Mouse (Mus musculus): ENCODE measurements around the gene Cdkal1. TPM values are rescaled to one million over a fixed set of nuclear protein-coding genes. Genes with fewer than 3 reads are reported as not detected.

Gene Cdkal1
- total RNA-seq, 2 experiments from 2014 or later, result 21.3 to 34.2 TPM

DNA sequence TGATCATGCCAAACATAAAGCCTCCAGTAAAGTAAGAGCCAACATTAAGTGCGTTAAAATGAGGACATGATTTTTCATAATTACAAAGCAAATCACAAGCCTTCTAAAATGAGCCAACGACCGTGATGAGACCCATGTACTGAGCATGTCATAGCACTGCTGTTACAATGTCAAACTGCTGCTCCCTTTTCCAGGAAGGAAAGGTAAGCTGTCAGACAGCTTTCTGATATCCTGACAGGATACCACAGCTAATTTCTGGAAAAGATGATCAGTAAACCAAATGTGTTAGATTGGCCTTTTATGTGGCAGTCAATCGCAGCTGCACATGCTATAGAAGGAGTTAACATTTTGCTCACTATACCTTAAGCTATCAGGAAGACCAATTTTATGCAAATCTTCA, 44.7 kb downstream of the Cdkal1 start:
- DNase-seq, result no peak

DNA sequence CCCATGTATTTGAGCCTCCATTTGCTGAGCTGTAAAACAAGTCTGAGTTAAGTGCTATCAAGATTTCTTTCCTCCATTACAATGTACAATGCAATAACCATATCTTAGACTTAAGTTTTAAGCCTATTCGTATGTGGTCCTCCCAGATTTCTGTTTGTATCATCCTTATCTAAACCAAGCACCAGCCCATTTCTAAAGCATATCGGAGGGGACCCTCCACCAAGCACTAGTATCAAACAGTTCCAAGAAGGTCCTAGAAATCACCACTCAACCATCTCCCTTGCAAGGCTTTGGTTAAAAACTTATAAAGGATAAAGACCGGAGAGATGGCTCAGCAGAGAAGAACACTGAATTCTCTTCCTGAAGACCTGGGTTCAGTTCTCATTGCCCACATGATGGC, 47.1 kb downstream of the Cdkal1 start:
- no peak for DNase-seq

DNA sequence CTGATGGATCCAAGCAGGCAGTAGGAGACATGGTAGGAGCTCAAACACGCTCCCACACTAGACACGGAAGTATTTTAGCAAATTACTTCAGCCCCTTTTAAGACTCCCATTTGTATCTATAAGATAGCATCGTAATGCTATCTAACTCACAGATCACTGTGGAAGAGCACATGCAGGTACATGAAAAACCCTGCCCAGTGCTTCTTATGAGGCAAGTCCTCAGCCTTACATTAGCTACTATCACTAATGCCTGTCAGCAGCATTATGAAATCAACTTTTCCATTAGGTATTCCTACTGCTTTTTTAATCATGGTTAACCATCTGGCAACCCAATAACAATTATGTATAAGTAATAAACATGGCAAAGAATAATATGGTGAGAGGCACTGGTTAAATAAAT, 47.5 kb downstream of the Cdkal1 start:
- no peak for DNase-seq

DNA sequence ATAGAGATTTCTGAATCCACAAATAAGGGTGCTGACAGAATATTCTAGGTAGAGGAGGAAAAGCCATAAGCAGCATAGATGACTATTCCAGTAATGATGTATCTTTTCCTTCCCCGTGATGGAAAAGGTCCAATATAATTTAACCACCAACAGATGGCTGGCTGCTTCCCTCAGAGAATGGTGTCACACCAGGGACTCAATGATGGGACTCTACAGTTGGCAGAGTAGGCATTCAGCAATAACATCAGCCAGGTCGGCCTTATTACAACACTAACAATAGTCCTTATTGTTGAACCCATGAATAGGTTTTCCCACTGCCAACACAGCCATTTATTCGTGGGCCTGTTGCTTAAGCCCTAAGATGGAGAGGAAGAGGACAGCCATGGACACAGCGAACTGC, 48.6 kb downstream of the Cdkal1 start:
- DNase-seq, result no peak

DNA sequence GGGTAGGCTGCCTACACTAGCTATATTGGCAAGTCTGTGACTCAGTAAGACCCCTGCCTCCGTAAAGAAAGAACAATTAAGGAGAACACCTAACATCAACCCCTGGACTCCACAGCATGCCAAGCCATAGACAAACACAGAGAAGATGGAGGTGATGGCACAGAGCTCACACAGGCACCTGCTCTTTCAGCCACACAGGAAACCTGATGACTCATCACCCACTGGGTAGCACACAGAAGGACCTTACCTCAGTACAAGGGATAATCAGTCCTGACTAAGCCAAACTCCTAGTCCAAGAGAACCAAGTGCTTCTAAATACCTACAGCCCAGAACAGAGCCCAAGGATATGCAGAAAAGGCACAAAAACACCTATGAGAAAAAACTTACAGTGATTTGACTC, 50.2 kb downstream of the Cdkal1 start:
- no peak for DNase-seq

DNA sequence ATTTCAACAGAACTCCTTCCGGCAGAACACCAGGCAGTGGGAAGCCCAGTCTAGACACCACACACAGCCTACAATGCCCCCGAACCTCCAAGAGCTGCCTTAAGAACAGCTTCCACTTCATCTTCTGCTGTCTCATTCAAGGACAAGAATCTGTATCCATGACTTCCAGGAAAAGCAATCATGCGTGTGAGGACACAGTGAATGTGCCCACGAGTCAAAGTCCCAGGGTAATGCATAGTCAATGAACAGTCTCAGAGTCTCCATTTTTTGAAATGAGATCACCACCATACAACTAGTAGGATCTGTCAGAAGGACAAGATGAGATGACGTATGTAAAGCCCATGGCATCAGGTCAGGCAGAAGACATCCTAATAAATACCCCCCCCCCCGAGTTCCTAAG, 51.4 kb downstream of the Cdkal1 start:
- no peak for DNase-seq

DNA sequence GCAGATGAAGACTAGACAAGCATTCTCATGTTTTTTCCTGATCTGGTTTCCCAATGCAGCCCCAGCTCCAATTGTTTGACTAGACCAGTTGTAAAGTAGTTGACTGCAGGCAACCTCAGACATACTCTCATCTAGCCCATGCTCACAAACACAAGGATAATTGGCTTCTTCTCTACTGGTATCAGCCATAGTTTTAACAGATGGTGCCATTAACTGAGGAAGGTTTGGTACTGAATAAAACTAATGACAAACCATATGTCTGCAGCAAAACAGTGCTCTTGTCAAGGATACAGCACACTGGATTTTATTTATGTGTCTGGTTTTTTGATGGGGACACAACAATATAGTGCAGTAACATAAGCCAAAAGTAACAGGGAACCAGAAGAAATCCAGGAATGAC, 52.8 kb downstream of the Cdkal1 start:
- no peak for DNase-seq

DNA sequence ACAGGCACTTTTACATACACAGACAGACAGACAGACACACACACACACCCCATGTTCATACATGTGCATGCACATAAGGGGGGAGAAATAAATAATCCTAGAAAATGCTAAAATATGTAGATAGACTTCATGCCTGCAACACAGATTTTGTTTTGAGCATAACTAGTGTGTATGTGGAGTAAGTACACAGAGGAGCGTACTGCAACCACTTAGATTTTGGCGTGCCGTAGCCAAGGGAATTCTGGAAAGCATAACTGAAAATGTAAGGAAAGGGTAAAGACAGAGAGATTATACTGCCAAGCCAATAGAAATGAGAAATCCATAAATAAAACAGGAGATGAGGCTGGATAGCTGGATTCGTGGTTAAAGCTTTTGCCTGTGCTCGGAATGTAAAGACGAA, 55.4 kb downstream of the Cdkal1 start:
- no peak for DNase-seq

DNA sequence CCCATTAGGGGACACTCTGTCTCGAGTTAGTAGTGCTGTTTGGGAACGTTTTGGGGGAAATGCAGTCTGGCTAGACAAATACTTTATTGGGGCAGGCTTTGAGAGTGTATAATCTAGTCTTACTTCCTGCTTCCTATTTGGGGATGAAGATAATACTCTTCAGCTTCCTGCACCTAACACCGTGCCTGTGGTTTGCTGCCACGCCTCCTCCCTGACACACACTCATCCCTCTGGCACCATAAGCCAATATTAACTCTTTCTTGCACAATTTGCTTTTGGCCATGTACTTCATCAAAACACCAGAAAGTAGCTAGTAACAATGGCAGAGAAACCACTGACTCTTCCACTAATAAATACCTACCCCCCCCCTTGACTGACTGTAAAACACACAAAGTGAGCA, 63.4 kb downstream of the Cdkal1 start:
- DNase-seq, result no peak

DNA sequence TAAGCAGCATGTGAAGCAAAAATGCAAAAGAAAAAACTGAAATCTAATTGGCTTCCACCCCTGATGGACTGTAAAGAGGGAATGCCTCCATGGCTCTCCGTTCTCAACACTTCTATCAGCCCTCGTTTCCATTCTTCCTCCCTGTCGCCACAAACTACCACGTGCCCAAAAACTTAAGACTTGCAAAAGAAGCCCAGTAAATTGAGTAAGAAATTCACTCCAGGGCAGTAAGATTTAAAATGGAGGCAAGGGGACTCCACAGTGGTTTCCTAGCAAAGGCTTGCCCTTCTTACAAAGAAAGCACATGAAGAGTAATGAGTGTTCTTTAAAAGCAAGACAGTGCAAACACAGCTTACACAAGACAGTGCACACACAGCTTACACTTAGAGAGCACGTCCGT, 64.0 kb downstream of the Cdkal1 start:
- no peak for DNase-seq

DNA sequence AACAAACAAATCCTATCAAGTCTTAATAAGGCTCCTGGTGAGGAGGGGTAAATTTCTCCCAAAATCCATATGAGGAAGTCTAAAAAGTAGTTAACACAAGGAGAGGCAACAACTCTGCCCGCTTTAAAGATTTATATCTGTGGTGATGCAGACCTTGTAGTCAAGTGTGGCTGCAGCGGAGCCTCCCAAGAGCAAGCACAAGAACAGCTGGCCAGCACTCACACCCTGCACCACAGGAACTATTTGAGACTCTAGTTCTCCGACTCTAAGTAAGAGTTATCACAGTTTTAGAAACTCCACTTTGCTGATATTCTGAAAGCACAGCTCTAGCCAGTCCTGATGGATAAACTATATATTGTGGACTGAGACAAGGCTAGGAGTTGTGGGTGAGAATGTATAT, 68.5 kb downstream of the Cdkal1 start:
- no peak for DNase-seq

DNA sequence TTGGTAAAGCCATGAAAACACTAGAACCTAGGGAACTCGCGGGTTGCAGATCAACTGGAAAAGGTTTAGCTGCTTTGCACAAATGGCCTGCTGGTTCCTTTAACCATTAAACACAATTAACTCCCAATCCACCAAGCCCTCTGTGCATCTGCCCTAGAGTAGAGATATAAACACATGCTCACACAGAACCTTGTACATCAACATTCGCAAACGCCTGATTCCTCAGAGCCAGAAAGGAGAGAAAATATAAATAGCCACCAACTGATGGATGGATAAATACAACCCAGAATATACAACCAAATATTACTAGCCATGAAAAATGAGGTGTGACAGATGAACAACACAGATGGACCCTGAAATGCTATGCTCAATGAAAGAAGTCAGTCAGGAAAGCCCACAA, 70.6 kb downstream of the Cdkal1 start:
- no peak for DNase-seq

DNA sequence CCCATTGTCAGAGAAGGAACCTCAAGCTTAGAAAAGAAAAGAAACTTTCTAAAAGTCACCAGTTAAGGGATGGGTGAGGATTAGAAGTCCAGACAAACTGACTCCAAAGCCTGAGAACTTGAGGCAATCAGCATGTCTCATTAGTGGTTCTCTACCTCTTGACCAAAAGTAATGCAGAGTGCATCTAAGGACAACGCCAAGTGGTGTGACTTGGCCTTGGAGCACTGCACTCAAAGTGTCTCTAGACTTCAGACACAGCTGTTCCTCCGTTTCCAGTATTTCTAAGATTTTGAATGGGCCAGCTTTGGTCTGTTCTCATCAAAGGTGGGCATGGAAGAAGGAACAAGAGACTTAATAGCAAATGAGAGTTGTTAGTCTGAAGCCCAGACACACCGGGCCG, 74.1 kb downstream of the Cdkal1 start:
- DNase-seq, result no peak

DNA sequence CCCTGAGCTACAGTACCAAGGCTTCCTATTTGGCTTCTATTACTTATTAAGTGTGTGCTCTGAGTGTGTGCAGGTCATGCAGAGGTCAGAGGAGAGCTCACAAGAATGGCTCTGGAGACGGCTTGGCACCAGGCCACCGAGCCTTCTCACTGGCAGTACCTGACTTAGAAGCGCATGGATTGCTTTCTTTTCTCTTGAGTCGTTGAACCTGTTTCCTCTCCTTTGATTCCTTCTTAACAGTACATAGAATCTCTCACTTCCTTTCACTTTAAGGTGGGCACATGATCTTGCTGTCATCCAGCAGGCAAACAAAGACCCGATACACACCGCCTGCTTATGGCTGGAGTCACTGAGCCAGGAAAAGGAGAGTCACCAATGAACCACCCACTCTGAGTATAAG, 74.8 kb downstream of the Cdkal1 start:
- DNase-seq, result peak; percentile 60

DNA sequence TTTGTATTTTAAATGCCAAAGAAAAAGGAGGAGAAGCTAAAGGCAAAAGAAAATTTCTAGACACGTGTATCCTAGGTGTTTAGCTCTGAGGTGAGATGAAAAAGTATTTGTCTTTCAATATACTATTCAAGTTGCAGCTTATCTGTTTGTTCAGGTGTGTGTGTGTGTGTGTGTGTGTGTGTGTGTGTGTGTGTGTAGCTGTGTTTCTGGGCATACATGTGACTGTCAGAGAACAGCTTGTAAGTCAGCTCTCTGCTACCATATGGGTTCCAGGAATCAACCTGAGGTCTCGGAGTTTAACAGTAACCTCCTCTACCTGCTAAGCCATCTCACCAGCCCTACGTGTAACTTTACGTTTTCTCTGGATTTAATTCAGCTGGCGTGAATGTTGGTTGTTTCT, 76.0 kb downstream of the Cdkal1 start:
- DNase-seq, result no peak

DNA sequence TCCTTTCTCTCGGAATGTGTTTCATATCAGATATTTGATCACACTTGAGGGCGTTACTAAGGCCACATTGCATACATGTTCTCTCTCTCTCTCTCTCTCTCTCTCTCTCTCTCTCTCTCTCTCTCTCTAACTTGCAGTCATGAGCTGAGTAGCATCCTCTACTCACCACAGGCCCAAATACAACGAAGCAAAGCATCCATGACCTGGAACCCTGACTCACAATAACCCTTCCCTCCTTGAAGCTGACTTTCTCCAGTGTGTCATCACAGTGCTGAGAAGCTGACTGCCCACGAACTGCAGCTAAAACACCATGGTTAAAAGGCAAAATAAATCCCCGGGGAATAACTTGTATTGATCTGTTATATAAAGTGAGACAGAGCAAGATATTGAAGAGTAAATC, 76.4 kb downstream of the Cdkal1 start:
- no peak for DNase-seq

DNA sequence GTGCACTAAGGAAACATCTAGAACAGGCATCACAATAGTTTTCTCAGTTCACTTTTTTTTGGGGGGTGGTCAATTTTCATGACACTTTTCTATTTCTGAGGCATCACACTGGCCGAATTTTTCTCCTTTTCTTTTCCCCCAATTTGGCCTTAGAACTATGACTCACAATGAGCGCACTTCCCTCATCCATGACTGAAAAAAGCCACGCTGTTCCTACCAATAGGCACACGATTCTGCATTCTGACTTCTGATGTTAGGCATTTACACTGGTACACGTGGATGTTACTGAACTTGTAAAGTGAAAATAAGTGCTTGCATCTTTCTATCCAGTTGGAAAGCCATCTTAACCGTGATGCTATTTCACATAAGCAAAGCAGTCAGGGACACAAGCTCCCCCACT, 77.3 kb downstream of the Cdkal1 start:
- no peak for DNase-seq

DNA sequence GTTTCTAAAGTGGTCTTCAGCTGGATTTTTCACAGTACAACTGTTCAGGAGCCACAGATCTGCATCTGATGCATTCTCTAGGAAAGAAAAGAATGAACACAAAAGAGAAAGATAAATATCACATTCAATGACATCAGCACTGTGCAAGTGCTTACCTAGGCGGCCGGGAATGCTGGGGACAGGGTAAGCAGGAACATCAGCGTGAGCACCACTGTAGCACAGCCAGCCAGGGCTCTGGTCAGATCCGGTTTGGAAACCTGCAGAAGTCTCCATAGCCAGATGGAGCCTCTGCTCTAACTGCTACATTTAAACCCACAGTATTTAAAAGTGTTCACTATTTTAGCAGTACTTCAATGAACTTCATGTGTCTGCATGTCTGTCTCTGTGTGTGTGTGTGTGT, 78.2 kb downstream of the Cdkal1 start:
- DNase-seq, result no peak

DNA sequence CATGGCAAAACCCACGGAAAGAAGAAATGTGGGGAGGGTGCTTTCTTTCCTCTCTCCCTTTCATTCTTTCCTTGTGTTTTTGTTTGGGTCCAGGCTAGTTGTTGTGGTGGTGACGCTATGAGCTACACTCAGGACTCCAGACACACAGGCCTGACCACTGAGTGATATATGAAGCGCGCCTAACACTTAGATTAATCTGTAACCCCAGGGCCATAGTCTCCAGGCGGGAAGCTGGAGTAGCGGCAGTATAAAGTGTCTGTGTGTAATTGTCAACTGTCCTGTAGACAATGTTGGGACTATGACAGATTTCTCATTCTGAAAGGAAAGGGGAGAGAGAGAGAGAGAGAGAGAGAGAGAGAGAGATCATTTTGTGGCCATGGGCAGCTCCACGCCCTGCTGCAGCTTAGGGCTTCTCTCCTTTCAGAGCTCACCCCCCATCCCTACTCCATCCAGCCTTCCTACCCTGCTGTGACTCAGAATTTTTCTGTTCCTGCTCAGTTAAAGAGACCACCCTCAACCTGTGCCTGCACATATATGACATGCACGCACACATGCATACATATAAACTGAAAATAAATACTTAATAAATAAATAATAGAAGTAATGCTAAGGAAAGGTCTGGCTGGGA, 79.8 kb downstream of the Cdkal1 start:
- no peak for DNase-seq

DNA sequence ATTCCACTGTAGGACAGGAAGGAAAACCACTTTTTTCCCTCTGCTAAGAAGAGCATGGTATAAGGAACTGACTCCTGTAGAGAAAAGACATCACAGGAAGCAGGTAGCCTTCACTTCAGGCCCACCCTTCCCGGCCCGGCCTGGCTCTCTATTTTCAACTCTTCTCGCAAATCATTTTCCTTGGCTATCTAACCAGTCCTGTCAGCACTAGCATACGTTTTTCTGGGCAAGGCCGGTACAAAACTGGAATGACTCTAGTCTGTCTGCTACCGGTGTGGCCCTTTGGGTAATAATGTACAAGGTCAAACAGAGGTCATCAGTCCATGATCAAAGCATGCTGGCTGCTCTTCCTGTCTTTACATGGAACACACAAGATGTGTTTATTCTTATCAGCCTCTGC, 81.9 kb downstream of the Cdkal1 start:
- peak; percentile 17 for DNase-seq

DNA sequence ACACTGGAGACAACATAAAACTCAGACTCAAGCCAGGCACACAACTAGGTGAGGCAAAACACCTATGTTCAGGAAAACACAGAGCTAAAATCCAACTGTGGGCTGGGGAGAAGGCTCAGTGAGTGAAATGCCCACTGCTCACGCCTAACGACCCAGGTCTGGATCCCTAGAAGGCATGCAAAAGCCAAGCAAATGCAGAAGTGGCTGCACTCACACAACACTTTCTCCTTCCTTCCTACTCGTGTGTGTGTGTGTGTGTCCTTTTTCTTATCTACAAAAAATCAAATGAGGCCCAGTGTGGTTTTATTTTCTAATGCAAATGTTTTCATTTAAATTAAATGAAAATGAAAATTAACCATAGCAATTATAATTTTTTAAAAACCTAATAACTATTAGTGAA, 82.5 kb downstream of the Cdkal1 start:
- DNase-seq, result no peak

DNA sequence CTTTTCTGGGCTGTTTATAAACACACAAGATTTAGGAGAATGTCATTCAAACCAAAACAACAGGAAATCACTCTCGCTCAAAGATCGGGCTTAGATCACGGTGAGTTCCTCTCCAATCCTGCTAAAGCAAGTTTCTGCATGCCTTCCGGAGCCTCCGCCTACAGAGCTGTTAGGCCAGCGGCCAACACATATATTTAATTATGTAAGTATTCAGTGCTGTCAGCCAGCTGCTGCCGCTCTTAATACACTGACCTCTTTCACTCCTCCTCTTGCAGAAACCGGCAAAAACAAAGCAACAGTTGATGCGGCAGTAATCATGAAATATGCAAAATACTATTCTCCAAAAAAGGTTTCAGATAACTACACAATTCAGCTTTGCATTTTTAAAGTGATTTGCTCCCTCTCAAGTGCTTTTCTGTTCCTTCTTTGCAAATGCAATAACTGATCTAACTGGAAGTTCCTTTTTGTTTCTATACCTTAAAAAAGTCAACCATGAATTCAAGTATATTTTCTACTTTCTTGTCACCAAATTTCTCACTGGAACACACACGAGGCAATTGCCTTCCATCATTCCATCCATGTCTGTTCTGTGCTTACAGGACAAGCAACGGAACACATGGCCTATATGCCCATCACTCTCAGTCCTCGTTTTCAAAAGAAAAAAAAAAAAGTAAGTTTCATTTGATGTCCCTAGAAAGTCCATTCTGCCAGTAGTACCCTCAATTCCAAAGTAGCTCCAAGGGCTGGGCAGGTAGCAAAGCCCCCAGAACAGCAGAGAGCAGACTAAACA, 85.6 kb downstream of the Cdkal1 start:
- peak; percentile 52 for DNase-seq

DNA sequence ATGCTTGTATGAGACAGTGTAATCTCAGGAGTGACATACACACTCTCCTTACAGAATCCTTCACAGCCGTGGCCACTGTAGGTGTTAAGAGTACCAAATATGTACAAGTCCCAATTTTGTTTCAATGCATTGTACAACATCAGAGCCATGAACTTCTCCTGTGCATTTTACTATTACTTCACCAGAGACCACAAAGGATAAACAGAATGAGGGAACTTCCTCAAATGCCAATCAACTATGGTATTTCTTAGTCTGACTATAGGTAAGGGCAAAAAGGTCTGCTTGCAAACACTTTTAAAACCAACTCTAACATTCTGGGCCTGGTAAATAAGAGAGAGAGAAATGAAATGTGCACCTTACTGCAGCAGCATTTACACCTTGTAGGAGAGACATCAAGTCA, 87.4 kb downstream of the Cdkal1 start:
- DNase-seq, result no peak

DNA sequence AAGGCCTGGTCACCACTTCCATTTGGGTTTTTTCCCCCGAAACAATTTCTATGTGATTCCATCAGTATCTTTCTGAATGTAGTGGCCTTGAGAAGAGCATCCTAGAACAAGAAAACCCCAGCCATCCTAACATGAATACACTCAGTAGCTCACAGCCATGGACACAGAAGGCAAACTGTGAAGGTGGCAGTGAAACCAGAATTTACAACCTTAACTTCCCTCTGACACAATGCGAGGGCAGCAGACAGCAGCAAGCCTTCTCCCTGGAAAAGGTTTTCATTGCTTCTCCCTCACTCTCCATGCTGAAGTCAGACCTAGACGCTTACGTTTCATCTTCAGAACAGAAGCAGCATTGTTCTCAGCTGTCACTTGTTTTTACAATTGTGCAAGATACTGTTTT, 87.9 kb downstream of the Cdkal1 start:
- no peak for DNase-seq

Data from adrenal gland, postnatal 10 days (tissue).